Mouse (Mus musculus): ENCODE measurements at regions not wholly inside any gene's neighbourhood (a gene's known extent, or its start where the extent isn't known, plus 50 kb on each side); places are given as distances from the start of the nearest gene placed in this dataset.

GRCm38 (mm10) chr9:84673327-84673726, 639.2 kb upstream of the Gm11114 start:
- peak in 1 of 2 experiments; percentile 1 for DNase-seq (ENCODE audit: low spot score in 2 of 2)

- DNase-seq (ENCODE audit: low spot score in 2 of 2): no peak
Observed at GRCm38 (mm10) chr9:84678416-84678815, 634.2 kb upstream of the Gm11114 start.

DNA sequence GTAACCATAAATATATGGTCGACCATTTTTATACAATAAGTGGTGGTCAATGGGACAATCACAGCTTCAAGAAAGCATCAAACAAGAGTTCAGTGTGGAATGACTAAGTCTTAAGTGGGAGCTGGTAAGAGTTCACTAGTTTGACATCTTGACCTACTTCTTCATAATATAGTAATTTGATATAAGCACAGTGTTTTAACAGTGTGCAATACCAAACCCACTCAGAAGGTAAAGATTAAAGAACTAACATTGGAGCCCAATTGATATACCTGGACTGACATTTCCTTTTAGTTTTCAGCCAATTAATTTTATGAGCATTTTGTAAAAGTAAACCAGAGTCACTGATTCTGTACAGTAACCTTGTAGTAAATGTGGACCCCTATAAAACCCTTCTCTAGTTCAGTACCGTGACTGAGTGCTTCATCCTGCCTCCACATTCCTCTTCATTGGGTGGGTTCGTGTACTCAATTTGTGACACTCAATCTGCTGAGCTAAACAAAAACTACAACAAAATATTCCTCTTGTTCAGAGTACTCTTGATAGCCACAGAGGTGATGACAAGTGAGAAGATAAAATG, 593.9 kb upstream of the Gm11114 start:
- no peak for DNase-seq (ENCODE audit: low spot score in 2 of 2)

DNA sequence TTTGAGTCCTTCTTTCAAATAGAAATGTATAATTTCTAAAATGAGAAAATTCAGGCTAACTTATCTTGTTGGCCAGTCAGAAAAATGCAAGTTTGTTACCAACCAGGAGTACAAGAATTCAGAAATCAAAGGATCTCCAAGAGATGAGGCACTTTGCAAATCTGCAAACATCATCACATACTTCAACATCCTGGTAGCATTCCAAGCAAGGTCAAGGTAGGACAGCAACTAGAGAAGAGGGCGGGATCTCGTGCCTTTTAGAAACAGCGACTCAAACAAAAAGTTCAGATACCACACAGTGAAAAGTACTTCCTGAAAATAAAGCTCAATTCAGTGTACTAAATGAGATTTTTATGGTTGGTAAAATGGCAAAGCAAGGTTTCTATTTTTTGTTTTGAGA, 593.2 kb upstream of the Gm11114 start:
- no peak for DNase-seq (ENCODE audit: low spot score in 2 of 2)

DNA sequence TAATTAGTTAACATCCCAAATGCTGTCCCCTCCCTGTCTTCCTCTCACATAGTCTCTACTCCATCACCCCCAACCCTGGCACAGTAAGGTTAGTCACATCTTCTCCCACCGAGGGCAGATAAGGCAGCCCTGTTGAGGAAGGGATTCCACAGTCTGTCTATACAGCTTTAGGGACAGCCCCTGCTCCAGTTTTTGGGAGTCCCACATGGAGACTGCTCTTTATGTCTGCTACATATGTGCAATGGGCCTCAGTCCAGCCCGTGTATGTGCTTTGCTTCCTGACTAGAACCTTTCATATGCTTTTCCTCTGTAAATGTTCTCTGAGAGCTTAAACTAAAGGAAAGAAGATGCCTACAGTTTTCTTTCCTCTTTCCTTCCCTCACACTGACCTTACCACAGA, 592.1 kb upstream of the Gm11114 start:
- DNase-seq (ENCODE audit: low spot score in 2 of 2): no peak

DNA sequence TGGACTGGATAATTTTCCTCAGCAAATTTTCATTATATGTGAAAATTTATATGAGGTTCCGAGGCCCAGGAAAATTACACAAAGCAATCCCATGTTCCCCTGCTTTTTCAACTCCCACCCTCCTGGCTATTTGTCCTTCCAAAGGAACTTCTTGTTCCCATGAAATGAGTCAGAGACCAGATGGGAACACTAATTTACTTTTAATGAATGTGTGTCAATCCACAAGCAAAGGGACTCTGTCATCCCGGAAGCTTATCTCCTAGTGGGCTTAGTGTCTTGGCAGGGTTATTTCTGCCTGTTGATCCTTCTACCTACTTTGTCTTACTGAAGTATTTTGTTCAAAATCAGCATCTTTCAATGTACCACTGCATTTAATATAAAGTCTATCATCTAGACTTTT, 573.3 kb upstream of the Gm11114 start:
- no peak for DNase-seq (ENCODE audit: low spot score in 2 of 2)

- DNase-seq (ENCODE audit: low spot score in 2 of 2): no peak
Observed at GRCm38 (mm10) chr9:84740336-84740735, 572.2 kb upstream of the Gm11114 start.

DNA sequence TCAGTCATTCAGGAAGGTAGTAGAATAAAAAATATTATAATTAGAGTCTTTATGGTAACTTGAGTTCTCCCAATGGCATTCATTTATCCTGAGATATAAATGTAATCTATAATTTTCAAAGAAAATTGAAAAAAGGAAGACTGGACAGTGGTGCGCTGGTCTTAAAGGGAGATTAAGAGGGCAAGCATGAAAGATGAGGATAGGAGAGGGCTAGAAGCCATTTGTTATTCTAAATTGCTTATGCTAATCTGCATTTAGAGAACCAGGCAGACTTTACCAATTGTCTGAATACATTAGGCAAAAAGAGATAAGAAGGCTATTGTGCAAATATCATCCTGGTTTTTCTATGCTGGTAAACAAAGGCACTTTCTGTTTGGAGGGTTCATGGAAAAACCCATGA, 558.2 kb upstream of the Gm11114 start:
- DNase-seq (ENCODE audit: low spot score in 2 of 2): no peak

DNA sequence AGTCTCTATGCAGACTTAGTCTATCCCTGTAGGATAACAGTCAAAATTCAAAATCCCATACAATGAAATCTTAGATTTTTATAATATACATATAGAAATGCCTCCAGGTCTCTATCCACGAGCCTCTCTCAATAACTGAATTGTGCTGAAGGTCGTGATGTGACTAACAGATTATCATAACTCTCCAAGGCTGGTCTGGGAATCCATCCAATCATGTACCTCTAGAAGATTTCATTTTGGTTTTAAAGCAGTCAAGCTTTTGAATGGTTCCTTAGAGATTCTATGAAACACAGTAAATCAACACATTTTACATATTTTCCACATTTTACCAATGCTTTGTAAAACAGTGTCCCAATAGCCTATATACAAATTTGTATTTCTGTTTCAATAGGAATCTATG, 557.7 kb upstream of the Gm11114 start:
- DNase-seq (ENCODE audit: low spot score in 2 of 2): no peak

DNA sequence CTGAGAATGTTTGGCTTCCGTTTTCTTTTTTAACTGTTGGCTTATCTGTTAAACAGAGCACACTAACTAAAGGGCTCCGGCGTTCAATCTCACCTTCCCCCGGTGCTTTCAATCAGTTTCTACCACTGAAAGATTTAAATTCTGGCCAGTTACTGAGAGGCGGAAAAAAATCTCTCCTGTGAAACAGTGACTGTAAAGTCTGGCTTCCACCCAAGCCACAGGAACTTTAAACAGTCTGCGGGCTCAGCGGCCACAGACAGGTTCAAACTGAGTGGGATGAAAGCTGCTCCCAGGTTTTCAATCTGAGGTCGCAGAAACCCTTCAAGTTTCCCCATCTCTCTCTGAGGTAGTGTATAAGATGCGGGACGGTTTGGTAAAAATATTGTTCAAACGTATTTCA, 538.2 kb upstream of the Gm11114 start:
- DNase-seq (ENCODE audit: low spot score in 2 of 2): no peak

- no peak for DNase-seq (ENCODE audit: low spot score in 2 of 2)
Observed at GRCm38 (mm10) chr9:84775190-84775589, 537.4 kb upstream of the Gm11114 start.

DNA sequence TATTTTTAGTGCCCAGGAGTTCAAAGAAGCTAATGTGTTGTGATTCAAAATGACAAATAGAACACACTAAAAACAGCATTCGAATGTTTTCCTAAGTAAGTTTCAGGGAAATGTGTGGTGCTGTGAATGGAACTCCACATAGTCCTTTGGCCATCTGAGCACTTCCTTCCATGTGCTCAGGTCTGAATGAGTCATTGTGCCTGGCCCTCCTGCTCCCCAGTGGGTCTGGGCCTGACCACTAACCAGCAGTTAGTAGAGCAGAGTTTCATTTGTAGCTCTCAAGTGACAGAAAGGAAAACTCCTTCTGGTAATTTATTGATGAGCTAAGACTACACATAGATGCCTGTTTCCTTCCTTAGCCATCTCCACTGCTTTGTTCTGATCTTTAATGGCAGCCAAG, 533.4 kb upstream of the Gm11114 start:
- no peak for DNase-seq (ENCODE audit: low spot score in 2 of 2)

- DNase-seq (ENCODE audit: low spot score in 2 of 2): no peak
Observed at GRCm38 (mm10) chr9:84825768-84826167, 486.8 kb upstream of the Gm11114 start.

- DNase-seq (ENCODE audit: low spot score in 2 of 2): no peak
Observed at GRCm38 (mm10) chr9:84828934-84829333, 483.6 kb upstream of the Gm11114 start.

GRCm38 (mm10) chr9:84830639-84831038, 481.9 kb upstream of the Gm11114 start:
- no peak for DNase-seq (ENCODE audit: low spot score in 2 of 2)

DNA sequence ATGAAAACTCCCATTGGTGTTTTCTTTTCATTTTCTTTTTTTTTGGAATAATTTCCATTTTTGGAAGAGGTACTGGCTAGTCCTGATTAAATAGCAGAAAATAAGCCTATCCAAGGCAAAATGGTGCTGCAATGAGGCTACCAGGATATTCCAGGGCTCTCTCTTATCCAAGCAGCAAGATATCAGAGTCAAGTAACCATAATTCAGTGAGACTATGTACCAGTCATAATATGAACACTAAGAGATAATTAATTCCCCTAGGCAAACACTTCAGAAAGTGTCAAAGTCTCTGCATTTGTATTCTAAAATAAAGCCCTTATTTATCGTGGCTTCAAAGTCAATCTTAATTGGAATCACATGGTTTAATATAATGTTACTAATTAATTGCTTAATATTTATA, 475.1 kb upstream of the Gm11114 start:
- DNase-seq (ENCODE audit: low spot score in 2 of 2): no peak

GRCm38 (mm10) chr9:84844021-84844420, 468.6 kb upstream of the Gm11114 start:
- DNase-seq (ENCODE audit: low spot score in 2 of 2): no peak

GRCm38 (mm10) chr9:84861600-84861999, 451.0 kb upstream of the Gm11114 start:
- no peak for DNase-seq (ENCODE audit: low spot score in 2 of 2)

- DNase-seq (ENCODE audit: low spot score in 2 of 2): no peak
Observed at GRCm38 (mm10) chr9:84863431-84863830, 449.1 kb upstream of the Gm11114 start.

DNA sequence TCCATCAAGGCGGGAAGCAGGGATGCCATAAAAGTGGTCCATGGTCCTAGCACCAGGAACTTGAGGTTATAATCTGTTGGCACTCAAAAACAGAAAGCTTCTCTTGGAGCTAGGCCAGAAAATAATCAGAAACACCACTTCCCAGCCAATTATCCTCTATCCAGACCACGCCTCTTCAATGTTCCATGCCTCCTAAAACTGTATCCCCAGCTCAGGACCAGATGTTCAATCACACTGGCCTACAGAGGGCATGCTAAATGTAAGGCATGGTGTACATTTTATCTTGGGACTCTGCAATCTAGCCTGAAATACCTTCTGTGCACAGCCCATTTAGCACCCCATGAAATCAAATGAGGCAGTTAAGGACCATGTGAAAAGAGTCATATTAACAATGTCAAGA, 418.4 kb upstream of the Gm11114 start:
- no peak for DNase-seq (ENCODE audit: low spot score in 2 of 2)

DNA sequence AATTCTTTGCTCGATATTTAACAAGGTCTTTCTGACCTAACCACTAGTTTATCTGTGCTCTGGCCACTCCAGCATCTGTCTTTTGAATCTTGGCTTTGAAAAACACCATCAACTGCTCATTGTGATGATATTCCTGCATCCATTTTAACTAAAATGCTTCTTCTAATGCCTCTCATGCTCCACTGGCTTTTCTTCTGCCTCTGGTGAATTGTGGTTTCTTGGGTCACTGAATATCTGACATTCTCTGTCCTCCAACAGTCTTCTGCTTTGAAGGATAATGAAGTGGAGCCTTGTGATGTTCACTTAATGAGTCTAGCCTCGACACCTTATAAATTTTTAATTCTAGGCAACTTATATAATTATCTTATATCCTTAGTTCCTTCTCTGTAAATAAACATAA, 416.5 kb upstream of the Gm11114 start:
- no peak for DNase-seq (ENCODE audit: low spot score in 2 of 2)

DNA sequence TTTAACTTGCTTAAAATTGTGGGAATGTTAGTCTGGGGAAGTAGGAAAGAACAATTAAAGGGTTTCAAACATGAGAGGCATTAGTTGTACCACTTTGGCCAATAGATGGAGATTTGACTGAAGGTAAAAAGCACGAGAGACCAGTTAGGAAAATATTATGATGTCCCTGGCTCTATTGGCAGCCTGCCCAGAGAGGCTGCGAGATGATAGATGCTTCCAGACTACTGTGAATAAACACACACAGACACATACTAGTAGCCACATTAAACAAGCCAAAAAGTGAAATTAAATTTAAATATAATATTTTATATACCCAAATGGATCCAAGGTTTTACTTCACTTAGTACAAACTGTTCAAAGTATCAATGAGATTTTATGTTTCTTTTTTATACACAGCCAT, 411.9 kb upstream of the Gm11114 start:
- no peak for DNase-seq (ENCODE audit: low spot score in 2 of 2)

DNA sequence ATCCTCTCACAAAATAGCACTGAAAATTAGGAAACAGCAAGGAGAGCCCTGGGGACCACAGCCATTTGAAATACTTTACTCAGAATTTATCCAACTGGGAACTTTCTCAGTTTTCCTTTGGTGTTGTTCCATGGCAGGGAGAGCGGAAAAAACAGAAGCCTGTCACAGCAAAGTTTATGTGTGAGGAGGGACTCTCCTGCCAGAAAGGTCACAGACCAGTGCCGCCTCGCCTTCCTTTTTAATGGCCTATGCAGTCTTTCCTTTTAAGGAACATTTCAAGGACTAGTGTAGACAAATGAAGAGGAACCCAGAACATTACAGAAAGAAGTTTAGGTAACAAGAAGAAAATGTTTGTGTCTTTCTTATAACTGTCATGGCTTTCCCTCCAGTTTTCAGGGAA, 406.3 kb upstream of the Gm11114 start:
- no peak for DNase-seq (ENCODE audit: low spot score in 2 of 2)

DNA sequence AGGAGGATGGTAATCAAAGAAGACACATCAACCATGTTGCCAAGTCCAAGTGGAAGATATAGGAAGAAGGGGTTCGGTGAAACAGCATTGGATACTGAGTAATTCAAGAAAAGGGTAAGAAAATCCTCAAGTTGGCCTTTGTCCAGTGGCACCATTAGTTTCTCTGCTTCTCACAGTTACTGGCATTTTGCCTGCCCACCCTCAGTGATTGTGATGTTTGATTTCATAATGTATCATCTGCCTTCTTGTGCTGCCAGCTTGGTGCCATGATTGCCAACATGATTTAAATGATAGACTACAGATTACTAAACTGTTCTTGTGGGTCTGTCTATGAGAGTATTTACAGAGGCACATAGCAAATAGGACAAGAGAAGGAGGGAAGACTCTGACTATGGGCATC, 399.3 kb upstream of the Gm11114 start:
- DNase-seq (ENCODE audit: low spot score in 2 of 2): no peak

DNA sequence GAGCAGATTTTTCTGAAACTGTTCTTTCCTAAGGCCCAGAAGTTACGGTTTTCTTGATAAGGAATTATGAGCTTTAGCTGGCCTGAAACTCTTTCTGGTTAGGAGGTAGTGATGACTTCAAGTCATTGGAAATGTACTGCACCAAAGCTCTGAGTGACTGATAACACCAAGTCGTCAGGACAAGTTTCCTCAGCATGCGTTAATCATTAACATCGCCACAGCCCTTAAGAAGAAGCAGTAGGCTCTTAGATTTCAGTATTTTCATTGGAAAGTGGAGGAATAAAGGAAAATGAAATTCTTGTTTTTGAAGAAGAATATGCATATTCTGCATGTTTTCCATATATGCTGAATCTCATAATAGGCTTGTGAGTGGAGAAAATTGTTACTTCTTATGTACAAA, 390.3 kb upstream of the Gm11114 start:
- DNase-seq (ENCODE audit: low spot score in 2 of 2): no peak
